Mouse (Mus musculus): ENCODE measurements at regions not wholly inside any gene's neighbourhood (a gene's known extent, or its start where the extent isn't known, plus 50 kb on each side); places are given as distances from the start of the nearest gene placed in this dataset.
"Not testable (repeated sequence)": the region's sequence is repeated elsewhere in the genome, so short reads cannot be mapped to it uniquely, and the experiment has no call there.

DNA sequence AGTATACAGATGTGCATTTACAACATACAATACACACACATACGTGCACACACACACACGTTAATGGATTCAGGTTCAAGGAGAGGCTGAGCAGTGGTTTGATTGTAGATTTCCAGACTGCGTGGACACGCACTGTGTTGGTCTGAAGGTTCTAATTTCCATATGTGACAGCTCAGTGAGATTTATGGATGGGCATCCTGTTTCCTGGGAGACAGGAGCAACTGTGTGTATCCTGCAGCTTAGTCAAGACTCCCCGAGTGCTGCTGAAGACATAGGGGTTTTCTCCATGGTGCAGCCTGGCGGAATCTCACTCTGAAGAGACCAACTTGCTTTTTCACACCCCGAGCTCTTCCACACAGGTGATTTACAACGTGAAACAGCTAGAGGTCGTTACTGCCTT, 119.3 kb upstream of the Foxk1 start:
- intact Hi-C loops (cut with DNase I), result no loop called here

DNA sequence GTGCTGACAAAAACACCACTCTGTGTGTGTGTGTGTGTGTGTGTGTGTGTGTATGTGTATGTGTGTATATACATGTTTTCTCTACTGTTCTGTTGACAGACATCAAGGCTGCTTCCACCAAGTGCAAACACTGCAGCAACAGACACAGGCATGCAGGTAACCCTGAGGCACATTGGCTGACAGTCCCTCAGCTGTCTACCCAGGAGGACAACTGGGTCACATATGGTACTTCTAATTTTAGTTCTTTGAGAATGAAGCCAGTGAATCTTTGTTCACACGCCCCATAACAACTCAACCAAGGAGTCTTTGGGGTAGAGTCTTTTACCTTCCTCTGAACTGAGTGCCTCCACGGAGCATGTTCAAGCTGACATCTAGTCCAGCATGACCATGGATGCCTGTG, 113.3 kb upstream of the Foxk1 start:
- DNase-seq, result no peak
- intact Hi-C loops (cut with DNase I), result no loop called here

More for the DNA sequence above, 119.3 kb upstream of the Foxk1 start:
- DNase-seq, result no peak

DNA sequence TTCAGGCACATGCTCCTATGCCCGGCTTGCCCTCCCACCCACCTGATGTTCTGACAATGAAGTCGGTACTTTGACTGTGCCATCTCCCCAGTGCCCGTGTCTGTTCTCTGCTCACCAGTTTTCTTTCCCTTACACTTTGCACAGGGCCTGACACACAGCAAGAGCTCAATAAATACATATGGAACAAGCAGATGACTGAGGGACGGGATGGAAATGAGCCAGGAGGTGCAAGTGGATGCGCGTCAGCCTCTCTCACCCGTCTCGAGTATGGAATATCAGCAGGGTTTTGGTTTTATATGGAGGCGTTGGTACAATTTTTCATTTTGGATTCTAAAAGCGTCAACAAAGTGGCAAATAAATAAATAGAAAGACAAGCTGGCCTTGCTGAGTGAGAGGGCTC, 109.8 kb upstream of the Foxk1 start:
- intact Hi-C loops (cut with DNase I), result no loop called here
- no peak for DNase-seq

DNA sequence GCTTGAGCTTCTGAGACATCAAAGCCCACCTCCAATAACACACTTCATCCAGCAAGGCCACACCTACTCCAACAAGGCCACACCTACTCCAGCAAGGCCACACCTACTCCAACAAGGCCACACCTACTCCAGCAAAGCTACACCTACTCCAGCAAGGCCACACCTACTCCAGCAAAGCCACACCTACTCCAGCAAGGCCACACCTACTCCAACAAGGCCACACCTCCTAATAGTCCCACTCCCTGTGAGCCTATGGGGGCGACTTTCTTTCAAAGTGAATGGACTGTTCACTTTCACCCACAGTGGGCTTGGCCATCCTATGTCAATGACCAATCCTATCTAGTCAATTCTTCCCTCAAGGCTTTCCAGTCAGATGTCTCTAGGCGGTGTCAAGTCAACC, 104.9 kb upstream of the Foxk1 start:
- intact Hi-C loops (cut with DNase I); DNase-seq: not testable (repeated sequence)

DNA sequence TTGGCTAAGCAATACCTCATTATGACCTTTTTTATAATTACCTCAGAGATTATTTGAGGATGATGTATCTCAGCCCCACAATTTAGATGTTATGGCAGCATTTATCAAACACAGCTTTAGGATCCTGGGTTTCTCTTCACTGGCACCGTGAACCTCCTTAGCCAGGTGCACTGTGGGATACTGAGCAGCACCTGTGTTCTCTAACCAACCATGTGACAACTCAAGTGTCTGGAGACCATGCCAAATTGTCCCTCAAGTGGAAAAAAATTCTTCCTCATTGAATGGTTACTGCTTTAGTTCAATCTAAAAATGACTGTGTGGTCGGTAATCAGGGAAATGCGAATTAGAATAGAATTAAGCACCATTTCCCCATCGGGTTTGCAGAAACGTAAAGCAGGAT, 101.7 kb upstream of the Foxk1 start:
- DNase-seq, result no peak
- intact Hi-C loops (cut with DNase I), result no loop called here

DNA sequence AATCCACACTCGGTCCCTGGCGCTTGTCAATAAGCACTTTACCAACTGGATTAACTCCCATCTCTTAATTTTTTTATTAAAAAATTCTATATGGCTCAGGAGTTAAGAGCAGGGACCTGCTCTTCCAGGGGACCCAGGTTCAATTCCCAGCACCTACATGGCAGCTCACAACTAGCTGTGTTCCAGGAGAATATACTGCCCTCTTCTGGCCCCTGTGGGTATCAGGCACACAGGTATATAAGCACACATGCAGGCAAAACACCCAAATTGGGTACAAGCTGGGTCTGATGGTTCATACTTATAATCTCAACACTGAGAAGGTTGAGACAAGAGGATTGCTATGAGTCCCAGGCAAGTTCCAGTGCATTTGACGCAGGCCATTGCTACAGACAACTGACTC, 92.8 kb upstream of the Foxk1 start:
- intact Hi-C loops (cut with DNase I), result no loop called here

DNA sequence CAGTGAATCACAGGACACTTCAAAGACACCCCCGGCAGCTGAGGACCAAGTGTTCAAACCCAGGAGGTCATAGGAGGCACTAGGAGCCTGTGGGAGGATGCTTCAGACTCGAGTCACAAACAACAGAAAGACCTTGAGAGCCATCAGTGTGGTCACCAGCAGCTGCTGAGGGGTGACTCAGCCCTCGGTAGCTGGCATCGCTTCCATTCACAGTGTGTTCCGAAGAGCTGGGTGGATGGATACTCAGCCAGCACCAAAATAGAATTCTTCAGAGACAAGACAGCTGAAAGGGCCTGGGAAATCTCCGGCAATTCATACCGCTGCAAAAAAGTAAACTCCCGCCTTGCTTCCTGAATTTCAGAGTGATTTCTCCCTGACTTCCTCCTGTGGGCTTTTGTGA, 87.4 kb upstream of the Foxk1 start:
- intact Hi-C loops (cut with DNase I), result no loop called here
- DNase-seq, result peak; percentile 36 to 44

More for the DNA sequence above, 92.8 kb upstream of the Foxk1 start:
- no peak for DNase-seq

DNA sequence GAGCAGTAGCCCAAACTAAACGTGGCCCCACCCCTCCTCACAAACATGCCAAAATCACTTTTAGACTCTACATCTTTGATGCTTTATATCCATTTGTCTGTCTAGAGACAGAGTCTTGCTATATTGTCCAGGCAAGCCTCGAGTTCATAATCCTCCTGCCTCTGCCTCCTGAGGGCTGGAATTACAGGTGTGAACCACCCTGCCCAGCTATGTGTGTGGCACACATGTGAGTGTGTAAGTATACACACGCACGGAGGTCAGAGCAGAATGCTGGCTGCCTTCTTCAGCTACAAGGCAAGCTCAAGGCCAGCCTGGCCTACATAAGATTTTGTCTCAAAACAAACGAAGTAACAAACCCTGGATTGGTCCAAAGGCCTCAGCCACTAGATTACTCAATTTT, 86.8 kb upstream of the Foxk1 start:
- no peak for DNase-seq
- intact Hi-C loops (cut with DNase I), result no loop called here

DNA sequence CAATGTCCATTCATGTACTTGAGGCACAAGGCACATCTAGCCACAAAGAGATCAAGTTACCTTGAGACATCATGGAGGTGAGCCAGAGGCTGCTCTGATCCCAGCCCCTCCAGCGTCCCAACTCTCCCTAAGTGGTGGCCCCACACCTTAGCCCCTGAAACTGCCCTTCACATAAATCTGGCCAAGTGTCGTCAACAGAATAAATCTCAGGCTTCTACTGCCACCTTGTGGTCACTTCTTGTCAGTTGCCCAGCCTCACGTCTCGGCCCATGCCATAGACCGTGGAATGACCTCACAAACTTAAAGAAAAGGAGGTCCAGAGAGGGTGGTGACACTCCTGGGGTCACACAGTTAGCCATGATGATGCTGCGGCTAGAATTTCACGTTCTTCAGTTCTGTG, 82.0 kb upstream of the Foxk1 start:
- DNase-seq, result peak; percentile 21 to 33

DNA sequence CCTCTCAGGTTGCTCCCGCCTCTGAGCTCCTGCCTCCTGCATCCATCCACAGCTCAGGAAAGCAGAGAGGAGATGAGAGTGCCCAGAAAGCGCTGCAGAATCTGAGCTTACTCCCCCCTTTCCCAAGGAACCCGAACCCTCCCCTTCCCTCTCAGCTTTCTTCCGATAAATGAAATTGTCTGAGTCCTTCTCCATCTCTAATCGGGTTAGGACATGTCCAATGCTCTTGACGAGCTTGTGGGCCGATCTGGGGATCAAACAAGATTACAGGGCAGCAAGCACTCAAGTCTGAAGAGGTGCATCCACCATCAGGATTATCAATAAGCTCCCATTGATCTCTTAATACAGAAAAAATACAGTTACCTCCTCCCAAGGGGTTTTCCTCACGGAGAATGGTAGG, 80.0 kb upstream of the Foxk1 start:
- DNase-seq, result no peak
- intact Hi-C loops (cut with DNase I), result loop anchor here (10.0 kb wide), 2 partner anchors 1227 to 1467 kb away; no protein-coding TSS in a partner anchor

More for the DNA sequence above, 82.0 kb upstream of the Foxk1 start:
- intact Hi-C loops (cut with DNase I), result loop anchor here (1.0 to 5.0 kb wide), 3 partner anchors 128 to 1077 kb away; partner anchors contain the start of gene Sdk1

DNA sequence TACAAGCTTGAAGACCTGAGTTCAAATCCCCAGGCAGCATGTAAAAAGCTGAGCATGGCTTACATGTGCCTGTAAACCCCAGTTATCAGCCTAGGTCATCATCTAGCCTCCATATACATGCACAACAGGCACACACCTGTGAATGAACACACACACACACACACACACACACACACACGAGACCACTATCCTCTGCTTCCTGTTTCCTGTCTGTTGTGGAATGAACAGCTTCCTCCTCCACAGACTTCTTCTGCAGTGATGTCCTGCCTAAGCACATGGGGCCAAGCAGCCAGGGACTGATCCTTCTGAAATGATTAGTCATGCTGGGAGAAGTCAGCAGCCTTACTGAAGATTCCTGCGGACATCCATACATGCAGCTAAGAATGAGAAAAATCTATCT, 76.4 kb upstream of the Foxk1 start:
- DNase-seq, result no peak
- intact Hi-C loops (cut with DNase I), result loop anchor here (10.0 kb wide), 2 partner anchors 1230 to 1470 kb away; no protein-coding TSS in a partner anchor

DNA sequence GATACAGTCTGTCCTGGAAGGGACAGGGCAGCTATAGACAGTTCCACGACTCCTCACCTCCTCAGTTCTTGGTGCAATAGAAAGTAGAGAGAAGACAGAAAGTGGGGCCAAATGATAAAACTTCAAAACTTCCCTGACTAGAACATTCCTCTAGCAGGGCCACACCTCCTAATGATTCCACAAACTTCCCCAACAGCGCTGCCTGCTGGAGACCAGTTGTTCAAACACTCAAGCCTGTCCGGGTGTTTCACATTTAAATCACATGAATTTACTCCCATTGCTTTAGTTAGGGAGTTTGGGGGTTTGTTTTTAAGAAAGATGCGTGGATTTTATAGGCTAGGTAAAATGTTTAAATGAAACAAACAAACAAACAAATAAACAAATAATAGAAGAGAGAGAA, 75.7 kb upstream of the Foxk1 start:
- no peak for DNase-seq
- intact Hi-C loops (cut with DNase I), result loop anchor here (10.0 kb wide), 2 partner anchors 1231 to 1471 kb away; no protein-coding TSS in a partner anchor

DNA sequence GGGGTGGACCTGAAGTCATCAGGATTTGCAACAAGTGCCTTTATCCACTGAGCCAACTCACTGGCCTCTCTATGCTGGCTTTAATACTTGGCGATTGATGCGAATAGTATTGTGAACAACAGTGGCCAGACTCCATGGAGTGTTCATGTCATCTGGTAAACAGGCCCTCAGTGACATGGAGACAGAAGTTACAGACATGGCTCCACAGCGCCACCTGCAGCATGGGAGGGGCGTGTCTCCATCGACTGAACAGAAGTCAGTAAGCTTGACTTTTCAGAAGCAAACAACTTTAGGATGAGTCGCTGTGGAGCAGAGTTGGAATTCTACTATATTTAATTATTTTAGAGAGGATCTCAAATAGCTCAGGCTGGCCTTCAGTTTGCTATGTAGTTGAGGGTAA, 74.0 kb upstream of the Foxk1 start:
- intact Hi-C loops (cut with DNase I), result loop anchor here (10.0 kb wide), 2 partner anchors 1232 to 1472 kb away; no protein-coding TSS in a partner anchor
- DNase-seq, result no peak

DNA sequence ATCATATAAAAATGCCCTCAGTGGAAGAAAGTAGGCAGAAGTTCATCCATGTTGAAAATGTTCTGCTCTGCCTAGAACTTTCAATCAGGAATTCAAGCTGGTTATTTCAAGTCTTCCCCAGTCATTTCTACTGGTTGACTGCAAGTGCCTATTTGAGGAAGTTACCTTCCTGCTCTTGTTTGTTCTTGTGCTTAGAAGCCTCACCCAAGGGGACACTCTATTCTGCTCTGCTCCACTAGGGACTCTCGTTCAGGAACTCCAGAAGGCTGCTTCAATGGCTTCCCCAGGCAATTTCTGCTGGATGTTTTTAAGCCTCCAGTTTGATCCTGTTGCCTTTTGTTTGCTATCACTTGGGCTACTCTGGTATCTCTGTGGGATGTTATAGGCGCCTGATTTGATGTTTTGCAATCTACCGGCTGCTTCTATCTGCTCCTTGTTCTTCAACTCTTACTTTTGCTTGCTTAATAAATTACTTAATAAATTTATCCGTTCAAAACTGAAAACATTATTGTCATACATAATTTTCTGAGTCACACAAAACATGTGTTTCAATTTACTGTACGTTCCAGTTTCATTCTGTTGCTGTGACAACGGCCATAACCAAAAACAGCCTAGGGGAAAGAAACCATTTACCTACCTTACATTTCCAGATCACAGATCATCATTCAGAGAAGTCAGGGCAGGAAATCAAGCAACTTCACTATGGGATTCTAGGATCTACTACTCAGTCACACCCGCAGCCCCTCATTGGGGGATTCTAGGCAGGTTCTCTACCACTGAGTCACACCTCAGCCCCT, 71.4 kb upstream of the Foxk1 start:
- intact Hi-C loops (cut with DNase I), result loop anchor here (10.0 kb wide), 2 partner anchors 1235 to 1475 kb away; no protein-coding TSS in a partner anchor

DNA sequence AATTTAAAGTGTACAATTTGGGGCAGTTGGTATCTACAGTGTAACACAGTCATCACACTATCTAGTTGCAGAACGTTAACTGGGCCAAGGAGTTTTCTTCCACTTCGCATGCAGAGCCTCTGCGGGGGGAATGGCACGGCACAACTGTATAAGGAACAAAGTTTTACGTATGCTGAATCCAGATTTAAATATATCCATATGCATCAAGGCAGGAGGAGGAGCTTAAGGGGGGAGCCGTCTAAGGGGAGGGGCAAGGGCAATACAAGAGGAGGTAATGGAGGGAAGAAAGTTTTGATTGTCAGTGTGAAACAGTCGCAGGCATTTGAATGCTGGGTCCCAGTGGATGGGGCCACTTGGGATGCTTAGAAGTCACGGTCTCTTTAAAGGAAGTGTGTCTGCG, 68.6 kb upstream of the Foxk1 start:
- intact Hi-C loops (cut with DNase I), result no loop called here
- no peak for DNase-seq

More for the DNA sequence above, 71.4 kb upstream of the Foxk1 start:
- DNase-seq, result no peak

DNA sequence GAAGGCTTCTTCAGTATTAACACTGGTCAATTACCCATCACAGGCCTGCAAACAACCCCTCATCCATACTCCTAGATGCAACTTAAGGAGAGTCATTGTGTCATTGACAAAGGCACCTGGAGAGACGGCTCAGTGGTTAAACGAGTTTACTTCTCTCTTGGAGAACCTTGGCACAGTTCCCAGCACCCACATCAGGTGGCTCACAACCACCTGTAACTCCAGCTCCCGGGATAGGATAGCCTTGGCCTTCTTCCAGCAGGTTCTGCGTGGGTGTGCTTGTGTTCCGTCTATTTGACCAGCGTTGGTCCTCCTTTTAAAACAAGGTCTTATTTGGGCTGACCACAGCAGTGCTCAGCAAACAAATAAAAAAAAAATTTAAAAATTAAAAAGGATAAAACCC, 63.9 kb upstream of the Foxk1 start:
- intact Hi-C loops (cut with DNase I), result no loop called here
- no peak for DNase-seq

DNA sequence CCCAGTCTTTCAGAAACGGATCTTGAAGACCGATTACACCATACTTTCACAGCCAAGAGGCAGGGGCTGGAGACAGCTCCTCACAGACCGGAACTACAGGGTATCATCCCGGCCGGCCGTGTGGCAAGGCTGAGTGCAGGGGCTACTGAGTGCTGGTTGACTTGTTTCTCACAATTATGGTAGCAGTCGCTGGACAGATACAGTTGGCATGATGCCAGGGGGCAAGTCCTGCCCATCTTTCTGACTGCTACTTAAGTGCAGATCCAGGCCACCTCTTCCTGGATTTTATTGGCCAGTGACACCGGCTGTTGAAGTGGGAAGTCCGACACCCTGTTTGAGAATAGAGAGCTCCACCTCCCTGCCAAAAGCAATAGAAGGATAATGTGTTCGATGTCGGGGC, 63.2 kb upstream of the Foxk1 start:
- no peak for DNase-seq
- intact Hi-C loops (cut with DNase I), result no loop called here

DNA sequence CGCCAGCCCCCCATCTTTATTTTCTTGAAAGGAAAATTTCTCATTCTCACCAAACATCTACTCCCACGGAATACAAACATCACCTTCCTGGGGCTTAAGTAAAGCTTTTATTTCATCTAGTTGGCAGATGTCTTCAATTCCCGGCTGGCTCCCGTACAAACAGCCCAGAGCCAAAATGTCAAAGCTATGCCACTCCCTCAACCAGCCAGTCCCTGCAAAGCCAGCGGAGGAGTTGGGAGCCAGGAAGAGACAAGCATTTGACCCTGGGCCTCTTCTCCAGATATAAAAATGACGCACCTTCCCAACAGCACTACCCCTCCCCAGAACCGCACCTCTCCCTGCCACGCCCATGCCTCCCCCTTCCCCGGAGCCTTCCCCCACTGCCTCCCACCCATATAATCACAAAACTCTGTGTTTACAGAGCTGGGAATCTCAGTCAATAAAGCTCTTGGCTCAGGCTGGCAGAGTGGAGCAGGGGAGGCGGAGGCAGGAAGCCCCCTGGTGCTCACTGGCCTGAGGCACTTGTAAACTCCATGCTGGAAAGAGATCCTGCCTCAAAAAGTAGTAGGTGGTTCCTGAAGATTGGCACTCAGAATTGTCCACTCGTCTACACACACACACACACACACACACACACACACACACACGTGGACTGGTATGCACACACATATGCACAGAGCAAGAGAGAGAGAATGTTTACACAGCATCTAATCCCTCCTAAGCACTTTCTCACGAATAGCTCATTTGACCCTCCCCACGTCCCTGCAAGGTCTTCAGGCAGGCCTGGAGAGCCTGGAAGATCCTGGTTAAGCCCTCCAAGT, 60.9 kb upstream of the Foxk1 start:
- peak in 1 of 2 experiments; percentile 16 for DNase-seq
- intact Hi-C loops (cut with DNase I), result no loop called here

DNA sequence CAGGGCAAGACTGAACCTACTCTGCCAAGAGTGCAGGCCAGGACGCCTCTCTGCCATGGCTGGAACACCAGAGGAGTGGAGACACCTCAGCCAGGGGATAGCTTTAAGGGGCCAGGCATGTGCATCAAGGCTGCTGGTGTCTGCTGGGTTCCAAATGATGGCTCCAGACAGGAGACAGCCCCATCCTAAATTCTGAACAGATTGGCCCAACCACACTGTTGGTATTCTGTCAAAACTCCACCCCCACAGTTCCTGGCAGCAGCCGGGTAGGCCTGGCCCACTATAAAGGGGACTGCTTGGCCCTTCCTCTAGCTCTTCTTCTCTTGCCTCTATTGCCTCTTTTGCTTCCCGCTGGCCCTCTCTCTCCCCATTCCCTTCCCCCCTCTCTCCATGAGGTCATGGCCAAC, 60.3 kb upstream of the Foxk1 start:
- intact Hi-C loops (cut with DNase I), result no loop called here
- no peak for DNase-seq

DNA sequence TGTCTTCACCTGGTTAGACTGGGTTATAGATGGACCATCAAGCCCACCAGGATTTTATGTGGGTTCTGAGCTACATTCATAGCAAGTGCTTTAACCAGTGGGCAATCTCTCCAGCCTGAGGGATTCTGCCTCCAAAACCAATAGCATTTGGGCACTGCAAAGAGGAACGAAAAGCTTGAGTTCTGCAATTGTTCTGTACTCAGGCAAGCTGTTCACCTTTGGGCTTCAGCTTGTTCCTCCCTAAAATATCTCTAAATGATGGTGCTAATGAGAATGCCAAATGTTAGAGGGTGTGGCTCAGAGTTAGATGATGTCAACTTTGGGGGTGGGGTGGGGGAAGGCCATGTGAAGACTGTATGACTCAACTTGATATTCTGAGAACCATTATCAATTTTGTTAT, 54.8 kb upstream of the Foxk1 start:
- DNase-seq, result no peak
- intact Hi-C loops (cut with DNase I), result no loop called here

DNA sequence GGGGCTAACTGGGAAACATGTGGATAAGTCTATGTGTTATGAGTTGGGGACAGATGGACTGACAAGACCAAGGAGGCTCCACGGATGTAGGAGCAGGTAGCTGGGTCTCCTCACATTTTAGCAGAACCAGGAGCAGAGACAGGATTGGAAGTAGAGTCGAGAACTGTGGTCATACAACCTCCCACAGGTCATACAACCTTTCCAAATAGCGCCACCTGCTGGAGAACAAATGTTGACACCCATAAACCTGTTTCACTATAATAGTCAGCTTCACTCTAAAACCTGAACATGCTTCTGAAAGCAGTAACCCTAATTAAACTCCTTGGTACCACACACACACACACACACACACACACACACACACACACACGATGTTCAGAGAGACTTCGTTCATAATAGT, 50.7 kb upstream of the Foxk1 start:
- intact Hi-C loops (cut with DNase I), result no loop called here
- no peak for DNase-seq
